Mouse (Mus musculus): Measurements from ENCODE around the gene Dmap1.

DNA sequence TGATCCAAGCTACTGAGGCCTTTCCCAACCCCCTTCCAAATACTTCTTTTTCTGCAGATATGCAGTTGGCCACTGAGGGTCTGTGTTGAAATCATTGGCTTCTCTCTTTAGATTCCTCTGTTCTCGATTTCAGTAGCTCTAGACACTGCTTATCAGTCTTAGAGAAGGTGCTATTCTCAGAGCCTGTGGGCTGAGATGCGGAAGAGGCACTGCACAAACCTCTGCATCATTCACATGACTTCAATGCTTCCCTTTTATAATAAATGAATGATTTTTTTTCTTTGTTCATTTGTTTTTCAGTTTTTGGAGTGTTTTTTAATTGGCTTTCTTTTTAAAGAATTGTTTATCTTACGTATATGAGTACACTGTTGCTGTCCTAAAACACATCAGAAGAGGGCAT, 30.2 kb upstream of the Dmap1 start:
- no peak for TF ChIP-seq CTCF (IDR thresholded peaks at IDR 0.05)
- no peak for TF ChIP-seq EP300 (IDR thresholded peaks at IDR 0.05)
